Mouse (Mus musculus) left cerebral cortex, postnatal 25 days (tissue): ENCODE data around the gene Smg5. TPM values are rescaled to one million over a fixed set of nuclear protein-coding genes. Genes with fewer than 3 reads are reported as not detected.
"Not testable (repeated sequence)": the region's sequence is repeated elsewhere in the genome, so short reads cannot be mapped to it uniquely, and the experiment has no call there.

ENCODE experiments used
- DNase-seq, 2 experiments: peaks; one replicate each; pipeline ENCODE4 v3.0.0; 2022; ENCODE audit warnings: low spot score in 2 of 2, mixed read lengths in 1 of 2
- intact Hi-C: fragments of 180-260 bp; cut with DNase I; formaldehyde crosslinking; loops from one replicate; pipeline ENCODE4 v1.15.1; 2025
- total RNA-seq, 2 experiments: library from RNA; stranded (reverse); gene quantifications; 2 replicates each; pipeline ENCODE4 v1.2.3; 2021

Smg5 gene
- total RNA-seq, 2 experiments from 2014 or later = 68.4 to 77.9 TPM

DNA sequence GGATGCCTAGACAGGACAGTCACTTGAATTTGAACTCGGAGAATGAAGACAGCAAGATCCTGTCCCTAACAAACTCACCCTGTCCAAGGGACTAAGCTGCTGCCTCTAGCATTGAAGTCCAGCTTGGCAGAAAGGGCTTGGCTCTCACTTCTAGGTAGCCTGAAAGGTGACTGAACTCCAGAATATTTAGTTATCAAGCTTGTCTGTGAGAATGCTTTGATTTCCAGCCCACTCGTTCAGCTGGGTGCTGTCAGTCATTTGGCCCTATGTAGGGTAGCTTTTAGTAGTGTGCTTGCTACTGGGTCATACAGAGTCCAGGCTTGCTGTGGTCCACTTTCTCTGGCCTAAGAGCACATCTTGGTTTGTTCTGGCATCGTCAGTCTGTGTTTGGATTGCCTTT is 2.9 kb downstream of the Smg5 start:
- DNase-seq = no peak
- intact Hi-C loops = no loop called here

DNA sequence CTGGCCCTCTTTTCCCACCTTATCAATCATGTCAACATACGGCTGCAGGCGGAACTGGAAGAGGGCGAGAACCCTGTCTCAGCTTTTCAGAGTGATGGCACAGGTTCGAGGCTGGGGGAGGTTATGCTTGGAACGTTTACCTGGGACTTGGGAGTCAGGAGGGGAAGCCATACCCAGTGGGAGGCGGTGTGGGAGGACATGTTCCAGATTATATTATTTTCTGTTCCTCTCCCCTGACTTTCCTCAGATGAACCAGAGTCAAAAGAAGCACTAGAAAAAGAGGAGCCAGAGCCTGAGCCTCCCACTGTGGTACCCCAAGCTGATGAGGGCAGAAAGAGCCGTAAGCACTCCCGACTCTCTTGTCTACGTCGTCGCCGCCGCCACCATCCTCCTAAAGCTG is 14.7 kb downstream of the Smg5 start:
- intact Hi-C loops = no loop called here
- no peak for DNase-seq

DNA sequence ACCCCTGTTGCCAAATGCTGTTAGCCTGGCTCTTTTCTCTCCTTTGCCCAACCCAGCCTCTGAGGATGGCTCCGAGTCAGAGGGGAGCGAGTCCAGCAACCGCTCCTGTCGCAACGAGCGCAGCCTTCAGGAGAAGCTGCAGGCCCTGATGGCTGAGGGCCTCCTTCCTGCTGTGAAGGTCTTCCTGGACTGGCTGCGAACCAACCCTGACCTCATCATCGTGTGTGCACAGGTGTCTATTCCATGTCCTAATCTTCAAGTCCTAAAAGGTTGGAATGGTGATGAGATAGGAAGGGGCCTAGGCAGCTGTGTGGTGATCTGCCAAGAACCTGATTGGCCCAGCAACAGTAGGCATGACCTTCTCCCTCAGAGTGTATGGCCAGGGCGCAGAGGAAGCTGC is 16.8 kb downstream of the Smg5 start:
- no peak for DNase-seq
- intact Hi-C loops = no loop called here

DNA sequence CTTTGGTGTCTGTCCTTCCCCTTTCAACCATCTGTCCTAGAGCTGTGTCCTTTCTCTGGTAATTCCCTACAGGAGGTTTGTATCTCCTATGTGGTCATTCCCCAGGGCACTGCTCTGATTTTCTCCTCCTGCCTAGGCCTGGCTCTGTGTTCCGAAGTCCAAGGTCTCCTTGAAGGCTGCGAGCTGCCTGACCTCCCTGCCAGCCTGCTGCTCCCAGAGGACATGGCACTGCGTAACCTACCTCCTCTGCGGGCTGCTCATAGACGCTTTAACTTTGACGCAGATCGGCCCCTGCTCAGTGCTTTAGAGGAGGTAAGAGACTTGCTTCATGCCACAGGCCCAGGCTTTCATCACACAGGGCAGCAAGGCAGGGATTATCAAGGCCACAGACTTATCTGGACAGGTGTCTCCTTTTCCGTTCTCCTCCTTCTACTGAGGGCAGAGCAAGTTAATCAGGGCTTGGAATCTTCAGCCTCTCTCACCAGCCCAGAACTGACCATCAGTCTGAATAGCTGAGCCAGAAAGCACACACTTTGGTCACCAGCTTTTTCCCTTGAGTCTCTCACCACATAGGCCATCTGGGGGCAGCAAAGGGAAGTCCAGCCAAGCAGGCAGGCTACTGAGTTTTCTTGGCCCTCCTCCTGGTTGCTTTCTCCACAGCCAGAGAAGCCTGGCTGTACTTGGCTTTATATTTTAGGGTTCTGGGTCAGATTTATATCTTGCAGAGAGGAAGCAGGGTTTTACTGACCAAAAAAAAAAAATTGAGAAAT is 18.5 kb downstream of the Smg5 start:
- DNase-seq = peak in 1 of 2 experiments; percentile 33
- intact Hi-C loops = no loop called here

DNA sequence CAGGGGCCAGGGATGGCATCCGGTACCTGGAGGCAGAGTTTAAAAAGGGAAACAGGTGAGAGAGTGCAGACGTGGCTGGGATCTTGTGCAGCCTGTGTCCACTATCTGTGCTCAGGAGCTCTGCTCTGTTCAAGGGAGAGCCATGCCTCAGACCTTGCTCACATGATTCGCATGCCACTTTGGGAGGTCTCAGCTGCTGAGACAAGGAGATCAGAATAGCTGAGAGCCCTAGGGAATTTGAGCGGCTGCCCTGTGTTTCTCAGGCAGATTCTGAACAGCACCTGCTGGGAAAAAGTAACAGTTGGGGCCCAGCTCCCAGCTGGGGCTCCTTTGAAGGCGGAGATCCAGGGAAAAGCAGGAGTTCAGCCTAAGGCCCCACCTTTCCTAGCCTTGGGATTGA is 23.5 kb downstream of the Smg5 start:
- no peak for DNase-seq
- intact Hi-C loops = no loop called here

DNA sequence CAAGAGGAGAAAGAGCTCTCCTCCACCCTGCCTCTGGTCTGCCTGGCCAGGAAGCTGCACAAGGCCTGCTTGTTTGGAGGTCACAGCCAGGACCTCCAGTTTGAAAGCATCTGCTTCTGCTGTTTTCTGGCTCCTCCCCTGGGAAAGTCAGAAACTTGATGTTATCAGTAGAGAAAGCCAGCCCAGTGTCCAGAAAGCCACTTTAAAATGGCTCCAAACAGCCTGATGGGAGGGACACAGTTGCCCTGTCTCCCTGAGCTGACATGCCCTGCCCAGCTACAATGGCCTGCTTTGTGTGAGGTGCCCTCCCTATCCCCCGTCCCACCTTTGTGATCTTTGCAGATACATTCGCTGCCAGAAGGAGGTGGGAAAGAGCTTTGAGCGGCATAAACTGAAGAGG is 23.9 kb downstream of the Smg5 start:
- intact Hi-C loops = no loop called here
- no peak for DNase-seq

DNA sequence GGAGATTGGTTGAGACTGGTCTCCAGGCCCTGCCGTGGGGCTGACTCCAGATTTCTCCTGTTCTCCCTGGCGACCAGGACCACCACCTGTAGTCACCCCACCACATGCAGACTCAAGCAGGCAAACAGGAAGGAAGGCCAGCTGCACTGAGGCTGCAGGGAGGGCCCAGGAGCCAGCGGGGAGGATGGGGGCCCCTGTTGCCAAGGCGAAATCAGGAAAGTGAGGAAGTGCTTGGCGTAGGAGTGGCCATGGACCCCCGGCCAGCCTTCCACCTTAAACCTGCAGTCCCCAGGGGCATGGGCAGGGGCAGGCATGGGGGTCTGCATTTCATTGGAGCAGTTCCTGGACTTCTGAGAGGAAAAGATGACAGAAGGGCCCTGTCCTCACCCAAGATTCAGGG is 25.0 kb downstream of the Smg5 start:
- intact Hi-C loops = no loop called here

DNA sequence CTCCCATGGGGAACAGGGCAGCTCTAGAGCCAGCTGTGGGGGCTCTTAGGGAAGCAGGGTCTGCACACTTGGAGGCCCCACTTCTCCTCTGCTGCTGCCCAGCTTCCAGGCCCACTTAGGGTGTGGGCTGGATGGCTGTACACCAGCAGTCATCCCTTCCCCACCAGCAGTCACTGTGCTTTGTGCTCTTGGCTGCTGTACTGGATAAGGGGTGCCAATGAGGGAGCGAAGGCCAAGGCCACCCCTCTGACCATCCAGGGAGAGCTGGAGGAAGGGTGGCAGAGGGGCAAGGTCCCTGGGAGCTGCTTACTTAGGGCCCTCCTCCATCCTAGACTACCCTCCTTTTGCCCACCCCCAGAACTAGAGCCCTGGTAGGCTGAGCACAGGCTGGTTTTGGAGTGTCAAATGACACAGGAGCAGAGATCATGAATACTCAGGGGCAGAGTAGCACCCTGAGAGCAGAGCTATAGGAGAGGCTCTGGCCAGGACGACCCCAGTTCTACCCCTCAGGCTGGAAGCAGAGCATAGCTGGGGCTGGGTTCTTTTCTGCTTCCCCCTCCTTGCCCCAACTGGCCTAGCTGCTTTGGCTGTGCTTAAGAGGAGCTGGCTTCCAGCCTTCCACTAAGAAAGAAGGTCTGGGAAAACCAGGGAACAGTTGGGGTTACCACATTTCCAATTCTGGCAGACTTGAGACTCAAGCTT is 25.7 kb downstream of the Smg5 start:
- DNase-seq = peak in 1 of 2 experiments; percentile 36
- intact Hi-C loops = no loop called here

More for the DNA sequence above, 25.0 kb downstream of the Smg5 start:
- DNase-seq = no peak

DNA sequence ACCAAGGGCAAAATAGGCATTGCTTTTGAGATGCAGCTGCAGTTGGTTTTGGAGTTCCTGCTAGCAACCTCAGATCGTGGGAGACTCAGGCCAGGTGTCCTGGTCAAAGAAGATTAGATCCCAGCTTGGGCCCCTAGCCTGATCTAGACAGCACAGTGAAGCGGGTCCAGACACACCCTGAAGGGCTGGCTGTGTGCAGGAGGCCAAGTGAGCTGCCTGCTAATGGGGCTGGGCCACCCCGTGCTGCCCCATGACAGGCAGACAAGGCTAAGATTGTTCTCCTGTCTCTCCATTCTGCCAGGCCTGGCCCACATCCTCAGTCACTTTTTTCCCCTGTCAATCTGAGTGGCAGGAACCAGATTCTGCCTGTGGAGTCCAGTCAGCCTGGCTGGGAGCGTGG is 27.6 kb downstream of the Smg5 start:
- peak in 1 of 2 experiments; percentile 55 for DNase-seq
- intact Hi-C loops = no loop called here

DNA sequence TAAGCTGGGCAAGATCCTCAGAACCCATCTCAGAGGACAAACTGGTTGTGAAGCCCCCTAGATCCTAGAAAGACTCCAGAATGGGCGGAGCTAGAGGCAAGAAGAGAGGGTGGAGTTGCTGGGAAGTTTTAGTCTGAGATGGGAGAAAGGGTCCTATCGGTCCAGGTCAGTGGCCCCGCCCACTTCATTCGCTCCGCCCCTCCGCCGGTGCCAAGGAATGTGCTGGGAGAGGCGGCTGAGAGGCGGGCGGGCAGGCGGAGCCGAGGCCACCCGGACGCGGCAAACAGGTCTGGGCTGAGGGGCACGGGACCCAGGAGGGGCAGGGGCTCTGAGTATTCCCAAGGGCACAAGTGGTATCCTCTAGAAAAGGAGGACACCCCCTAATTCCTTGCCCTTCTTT is 28.3 kb downstream of the Smg5 start, which contains the start of gene Paqr6:
Gene Paqr6 (plus strand): TSS at position 248 of the 400 bp plus-strand sequence.
- intact Hi-C loops = no loop called here
- no peak for DNase-seq

DNA sequence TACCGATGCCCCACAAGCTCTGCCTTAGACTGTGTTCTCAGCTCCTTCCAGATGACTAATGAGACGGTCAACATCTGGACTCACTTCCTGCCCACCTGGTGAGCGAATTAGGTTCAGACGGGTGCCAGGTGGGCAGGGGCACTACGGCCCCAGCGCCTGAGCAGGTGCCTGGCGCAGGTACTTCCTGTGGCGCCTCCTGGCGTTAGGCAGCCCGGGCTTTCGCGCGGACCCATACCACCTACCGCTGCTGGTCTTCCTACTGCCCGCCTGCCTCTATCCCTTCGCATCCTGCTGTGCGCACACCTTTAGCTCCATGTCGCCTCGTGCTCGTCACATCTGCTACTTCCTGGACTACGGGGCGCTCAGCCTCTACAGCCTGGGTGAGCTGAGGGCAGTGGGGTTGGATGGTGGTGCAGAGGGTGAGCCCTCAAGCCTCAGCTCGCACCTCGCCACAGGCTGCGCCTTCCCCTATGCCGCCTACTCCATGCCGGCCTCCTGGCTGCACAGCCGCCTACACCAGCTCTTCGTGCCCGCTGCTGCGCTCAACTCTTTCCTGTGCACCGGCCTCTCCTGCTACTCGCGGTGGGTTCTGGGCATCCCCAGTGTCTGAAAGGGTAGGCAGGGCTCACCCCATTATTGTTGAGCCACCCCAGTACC is 29.8 kb downstream of the Smg5 start:
- peak in 1 of 2 experiments; percentile 33 for DNase-seq
- intact Hi-C loops = no loop called here

DNA sequence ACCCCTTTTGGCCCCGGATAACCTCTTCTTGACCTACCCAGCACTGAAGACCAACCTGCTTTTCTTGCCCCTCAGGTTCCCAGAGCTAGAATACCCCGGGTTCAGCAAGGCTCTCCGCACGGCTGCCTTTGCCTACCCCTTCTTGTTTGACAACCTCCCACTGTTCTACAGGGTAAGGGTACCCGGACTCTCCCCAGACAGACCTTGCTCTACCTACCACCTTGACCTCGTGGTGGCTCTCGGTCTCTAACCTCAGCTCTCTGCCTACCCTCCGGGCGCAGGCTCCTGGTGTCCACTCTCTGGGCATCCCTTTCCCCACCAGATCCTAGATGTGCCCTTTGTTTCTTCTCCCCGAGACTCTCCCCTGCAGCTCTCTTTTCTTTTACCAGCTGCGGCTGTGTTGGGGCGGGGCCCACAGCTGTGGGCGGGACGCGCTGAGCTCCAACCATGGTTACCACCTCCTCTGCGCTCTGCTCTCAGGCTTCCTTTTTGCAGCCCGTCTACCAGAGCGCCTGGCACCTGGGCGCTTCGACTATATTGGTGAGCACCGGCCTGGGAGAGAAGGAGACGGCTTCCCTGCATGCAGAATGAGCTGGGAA is 30.9 kb downstream of the Smg5 start:
- intact Hi-C loops = not testable (repeated sequence)
- peak; percentile 57 to 84 for DNase-seq

DNA sequence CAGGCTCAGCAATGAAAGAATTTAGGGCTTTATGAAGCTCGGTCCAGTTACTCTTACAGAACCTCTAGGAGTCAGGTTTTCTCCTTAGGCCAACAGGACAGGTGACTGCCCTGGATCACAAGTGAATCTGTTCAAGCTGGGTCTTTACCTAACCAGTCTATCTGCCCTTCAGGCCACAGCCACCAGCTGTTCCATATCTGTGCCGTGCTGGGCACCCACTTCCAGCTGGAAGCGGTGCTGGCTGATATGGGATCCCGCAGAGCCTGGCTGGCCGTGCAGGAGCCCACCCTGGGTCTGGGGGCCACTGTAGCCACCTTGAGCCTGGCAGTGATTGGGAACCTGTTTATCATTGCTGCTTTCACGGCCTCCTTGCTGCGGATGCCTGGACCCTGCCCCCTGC is 31.5 kb downstream of the Smg5 start:
- DNase-seq, intact Hi-C loops: not testable (repeated sequence)

DNA sequence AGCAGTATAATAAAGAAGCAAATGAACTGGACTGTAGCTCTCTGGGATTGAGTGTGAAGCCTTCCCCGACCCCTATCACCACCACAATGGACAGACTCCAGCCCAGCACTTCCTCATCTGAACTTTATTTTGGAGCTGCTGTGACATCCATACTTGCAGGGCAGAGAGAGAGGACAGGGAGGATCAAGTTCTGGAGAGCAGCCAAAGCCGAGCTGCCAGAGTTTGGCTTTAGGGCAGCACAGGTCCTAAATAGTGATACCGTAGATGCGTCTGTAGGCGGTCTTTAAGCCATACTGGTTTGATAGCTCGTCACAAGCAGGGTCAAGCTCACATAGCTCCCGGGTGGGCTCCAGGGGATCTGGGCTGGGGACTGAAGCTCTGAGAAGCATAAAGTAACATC is 32.5 kb downstream of the Smg5 start:
- DNase-seq, intact Hi-C loops: not testable (repeated sequence)

DNA sequence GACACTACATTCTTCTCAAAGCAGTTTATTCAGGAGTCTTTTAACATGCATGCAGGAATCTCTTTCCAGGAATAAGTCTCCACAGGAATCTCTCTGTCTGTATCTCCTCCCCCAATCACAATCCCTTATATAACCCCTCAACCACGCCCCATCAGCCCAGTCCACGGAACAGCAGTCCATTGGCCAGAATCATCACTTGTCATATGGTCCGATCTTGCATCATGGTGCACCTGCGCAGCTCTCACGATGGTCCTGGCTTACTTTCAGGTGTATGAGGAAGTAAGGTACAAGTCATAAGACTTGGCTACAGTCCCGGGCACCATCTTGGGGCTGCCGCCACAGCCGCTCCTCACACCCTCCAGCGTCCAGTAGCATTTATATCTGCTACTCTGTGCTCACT is 36.6 kb downstream of the Smg5 start, which contains the start of gene Bglap3:
Gene Bglap3 (minus strand): TSS at position 101 of the 400 bp plus-strand sequence.
- intact Hi-C loops, DNase-seq: not testable (repeated sequence)

DNA sequence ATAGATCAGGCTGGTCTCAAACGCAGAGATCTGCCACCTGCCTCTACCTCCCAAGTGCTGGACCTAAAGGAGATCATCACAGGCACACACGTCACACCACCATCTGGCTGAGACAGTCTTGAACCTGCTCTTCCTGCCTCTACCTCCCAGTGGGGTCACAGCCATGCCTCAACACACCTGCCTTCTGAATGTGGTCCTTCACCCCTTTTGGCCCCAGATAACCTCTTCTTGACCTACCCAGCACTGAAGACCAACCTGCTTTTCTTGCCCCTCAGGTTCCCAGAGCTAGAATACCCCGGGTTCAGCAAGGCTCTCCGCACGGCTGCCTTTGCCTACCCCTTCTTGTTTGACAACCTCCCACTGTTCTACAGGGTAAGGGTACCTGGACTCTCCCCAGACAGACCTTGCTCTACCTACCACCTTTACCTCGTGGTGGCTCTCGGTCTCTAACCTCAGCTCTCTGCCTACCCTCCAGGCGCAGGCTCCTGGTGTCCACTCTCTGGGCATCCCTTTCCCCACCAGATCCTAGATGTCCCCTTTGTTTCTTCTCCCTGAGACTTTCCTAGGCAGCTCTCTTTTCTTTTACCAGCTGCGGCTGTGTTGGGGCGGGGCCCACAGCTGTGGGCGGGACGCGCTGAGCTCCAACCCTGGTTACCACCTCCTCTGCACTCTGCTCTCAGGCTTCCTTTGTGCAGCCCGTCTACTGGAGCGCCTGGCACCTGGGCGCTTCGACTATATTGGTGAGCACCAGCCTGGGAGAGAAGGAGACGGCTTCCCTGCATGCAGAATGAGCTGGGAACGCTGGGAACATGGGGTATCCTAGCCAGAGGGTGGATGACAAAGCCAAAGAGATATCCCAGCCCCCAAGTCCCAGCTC is 39.9 kb downstream of the Smg5 start:
- peak in 1 of 2 experiments; percentile 23 for DNase-seq
- intact Hi-C loops = not testable (repeated sequence)

DNA sequence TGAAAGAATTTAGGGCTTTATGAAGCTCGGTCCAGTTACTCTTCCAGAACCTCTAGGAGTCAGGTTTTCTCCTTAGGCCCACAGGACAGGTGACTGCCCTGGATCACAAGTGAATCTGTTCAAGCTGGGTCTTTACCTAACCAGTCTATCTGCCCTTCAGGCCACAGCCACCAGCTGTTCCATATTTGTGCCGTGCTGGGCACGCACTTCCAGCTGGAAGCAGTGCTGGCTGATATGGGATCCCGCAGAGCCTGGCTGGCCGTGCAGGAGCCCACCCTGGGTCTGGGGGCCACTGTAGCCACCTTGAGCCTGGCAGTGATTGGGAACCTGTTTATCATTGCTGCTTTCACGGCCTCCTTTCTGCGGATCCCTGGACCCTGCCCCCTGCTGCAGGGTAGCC is 40.6 kb downstream of the Smg5 start:
- intact Hi-C loops, DNase-seq: not testable (repeated sequence)

DNA sequence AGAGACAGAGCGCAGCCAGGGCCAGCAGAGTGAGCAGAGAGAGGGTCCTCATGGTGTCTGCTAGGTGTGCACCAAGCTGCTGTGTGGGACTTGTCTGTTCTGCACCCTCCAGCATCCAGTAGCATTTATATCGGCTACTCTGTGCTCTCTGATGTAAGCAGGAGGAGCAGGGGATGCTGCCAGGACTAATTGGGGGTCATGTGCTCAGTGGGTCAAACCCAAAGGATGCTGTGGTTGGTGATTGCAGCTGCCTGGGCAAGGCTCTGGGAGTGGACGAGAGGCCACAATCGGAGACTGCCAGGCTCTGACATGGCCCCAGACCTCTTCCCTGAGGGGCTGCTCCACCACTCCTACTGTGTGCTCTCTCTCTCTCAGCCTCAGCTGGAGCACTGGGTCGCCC is 42.5 kb downstream of the Smg5 start, which contains the start of gene Bglap2:
Gene Bglap2 (minus strand): TSS at position 101 of the 400 bp plus-strand sequence.
- intact Hi-C loops, DNase-seq: not testable (repeated sequence)
